Mouse (Mus musculus) liver, adult 2 months (tissue): Measurements from ENCODE around the gene Cxcr5.
A peak's percentile ranks its signal among the peaks of the same experiment; 100 is the strongest.

ENCODE experiments used
- CTCF ChIP-seq: fragments of 200-500 bp; IDR thresholded peaks from 2 replicates; pipeline ENCODE4 v1.5.1; 2011; ENCODE audit warnings: low read depth, low read length, control low read depth
- POLR2A ChIP-seq: fragments of 200-500 bp; IDR thresholded peaks from 2 replicates; pipeline ENCODE4 v1.6.1; 2011; ENCODE audit warnings: low read length, control low read depth; ENCODE audit not compliant: insufficient read depth; ENCODE audit errors: extremely low read depth

- no peak for TF ChIP-seq CTCF
- 0 out of 2 replicates have a peak, but pooled peaks have one; percentile 17 for TF ChIP-seq POLR2A
Measured at GRCm38 (mm10) chr9:44487441-44487840, 74.2 kb downstream of the Cxcr5 start.
